Mouse (Mus musculus) kidney, adult 2 months (tissue): ENCODE measurements at regions not wholly inside any gene's neighbourhood (a gene's known extent, or its start where the extent isn't known, plus 50 kb on each side); places are given as distances from the start of the nearest gene placed in this dataset.

ENCODE experiments used
- CTCF ChIP-seq: fragments of 200-500 bp; conservative IDR thresholded peaks from 2 replicates; pipeline ENCODE4 v1.5.1; 2011; ENCODE audit warnings: low read depth, mild to moderate bottlenecking, control low read depth, low read length, moderate library complexity, mixed read lengths; ENCODE audit not compliant: insufficient read depth, insufficient read length
- POLR2A ChIP-seq: fragments of 200-500 bp; IDR thresholded peaks from one replicate; pipeline ENCODE4 v1.6.1; 2011; ENCODE audit warnings: low read depth, low read length, control low read depth

DNA sequence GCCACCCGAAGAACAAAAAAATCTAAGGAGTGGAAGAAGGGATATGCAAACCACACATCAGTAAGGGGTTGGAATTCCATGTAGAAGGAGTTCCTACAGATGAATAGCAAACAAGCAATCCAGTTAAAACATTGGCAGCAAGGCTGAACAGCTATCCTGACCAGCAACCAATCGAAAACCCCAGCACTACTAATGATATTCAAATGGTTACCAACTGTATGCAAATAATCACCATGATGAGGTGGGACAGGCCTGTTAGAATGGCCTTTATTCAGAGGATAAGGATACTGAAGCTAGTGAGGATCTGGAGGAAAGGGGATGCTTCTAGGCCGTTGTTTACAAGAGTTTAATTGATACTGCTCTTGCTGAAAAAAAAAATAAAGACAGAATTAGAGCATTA is 166.0 kb upstream of the Grik3 start:
- TF ChIP-seq CTCF (no peak), POLR2A (no peak)
